Mouse (Mus musculus): Measurements from ENCODE around the gene Car15. TPM values are rescaled to one million over a fixed set of nuclear protein-coding genes. Genes with fewer than 3 reads are reported as not detected.

Car15 gene
- polyA plus RNA-seq, 1 experiment: 1.2 TPM

GRCm38 (mm10) chr16:17798321-17799180, 39.6 kb downstream of the Car15 start:
- TF ChIP-seq POLR2A (IDR thresholded peaks at IDR 0.05; ENCODE audit: insufficient read length, low read depth) (peak; percentile 48), MYOD1 (IDR thresholded peaks at IDR 0.05; ENCODE audit: control insufficient read depth in 1 of 3, insufficient read length in 2 of 3, low read depth in 2 of 3) (peak in 1 of 3 experiments; percentile 2), MYOG (IDR thresholded peaks at IDR 0.05; ENCODE audit: control insufficient read depth in 1 of 3, insufficient read depth in 1 of 3, insufficient read length in 2 of 3, low read depth in 2 of 3) (peak in 1 of 3 experiments; percentile 47), REST (IDR thresholded peaks at IDR 0.05; ENCODE audit: insufficient read depth, insufficient read length) (no peak)
- H3K79me2 ChIP-seq (ENCODE audit: control insufficient read depth, insufficient read depth): peaks cover 26% of the 10 kb centered on the region
- H3K27me3 ChIP-seq (ENCODE audit: control insufficient read depth, insufficient read depth, insufficient read length): no peaks in the 10 kb centered on the region

DNA sequence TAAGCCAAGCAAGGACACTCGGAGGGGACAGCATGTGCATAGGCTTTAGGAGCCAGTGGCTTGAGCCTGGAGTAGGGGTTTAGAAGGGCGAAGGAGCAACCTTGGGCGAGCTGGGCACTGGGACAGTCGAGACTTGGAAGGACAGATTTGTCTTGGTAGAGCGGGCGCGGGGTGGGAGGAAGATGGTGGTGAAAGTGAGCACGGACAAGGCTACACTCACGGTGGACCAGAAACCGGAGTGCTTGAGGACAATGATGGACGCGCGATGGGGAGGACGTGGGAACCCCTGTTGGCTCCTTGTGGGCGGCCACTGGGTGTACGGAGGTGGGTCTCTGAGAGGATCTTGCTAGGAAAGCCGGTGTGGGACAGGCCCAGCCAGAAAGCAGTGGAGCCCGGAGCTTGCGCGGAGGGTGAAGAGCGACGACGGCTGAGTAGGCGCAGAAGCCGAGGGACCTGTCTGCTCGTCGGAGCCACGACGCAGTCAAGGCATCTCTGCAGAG, 40.3 kb downstream of the Car15 start:
- H3K4me3 ChIP-seq: peak overlapping the region; percentile 64
- peaks cover 26% of the 10 kb centered on the region for H3K79me2 ChIP-seq (ENCODE audit: control insufficient read depth, insufficient read depth)
- peak overlapping the region; percentile 19 for H3ac ChIP-seq (ENCODE audit: control insufficient read depth, insufficient read length)
- no peaks in the 10 kb centered on the region for H3K36me3 ChIP-seq (ENCODE audit: control insufficient read depth, insufficient read depth)
- TF ChIP-seq TCF3 (IDR thresholded peaks at IDR 0.05; ENCODE audit: insufficient read length, low read depth): no peak
- TF ChIP-seq E2F4 (IDR thresholded peaks at IDR 0.05; ENCODE audit: insufficient read depth): no peak
- TF ChIP-seq TCF12 (IDR thresholded peaks at IDR 0.05; ENCODE audit: insufficient read depth, poor library complexity, severe bottlenecking): no peak
- no peak for TF ChIP-seq MAX (IDR thresholded peaks at IDR 0.05; ENCODE audit: low read depth)
- TF ChIP-seq MYOD1 (IDR thresholded peaks at IDR 0.05; ENCODE audit: control insufficient read depth in 1 of 3, insufficient read length in 2 of 3, low read depth in 2 of 3): no peak
- no peak for TF ChIP-seq CEBPB (IDR thresholded peaks at IDR 0.05; ENCODE audit: insufficient read depth, poor library complexity, severe bottlenecking)
- TF ChIP-seq POLR2AphosphoS2 (IDR thresholded peaks at IDR 0.05; ENCODE audit: insufficient read length, low read depth): no peak
- TF ChIP-seq REST (IDR thresholded peaks at IDR 0.05; ENCODE audit: insufficient read depth, insufficient read length): no peak
- no peaks in the 10 kb centered on the region for H3K27me3 ChIP-seq (ENCODE audit: control insufficient read depth, insufficient read depth, insufficient read length)
- H3K4me2 ChIP-seq (ENCODE audit: low read depth): peak overlapping the region; percentile 62

More at GRCm38 (mm10) chr16:17798321-17799180, 39.6 kb downstream of the Car15 start:
- no peaks in the 10 kb centered on the region for H3K36me3 ChIP-seq (ENCODE audit: control insufficient read depth, insufficient read depth)
- peak overlapping the region; percentile 64 for H3K4me3 ChIP-seq
- peak overlapping the region; percentile 19 for H3ac ChIP-seq (ENCODE audit: control insufficient read depth, insufficient read length)
- peak overlapping the region; percentile 68 for H3K4me2 ChIP-seq (ENCODE audit: low read depth)

GRCm38 (mm10) chr16:17796971-17797811, 41.0 kb downstream of the Car15 start, which contains the start of gene Scarf2:
Gene Scarf2, plus strand, starts transcription at chr16:17797282.
- peak within 1 kb of the TSS; percentile 19 for H3ac ChIP-seq (ENCODE audit: control insufficient read depth, insufficient read length)
- H3K4me3 ChIP-seq: peak within 1 kb of the TSS; percentile 64
- no peaks in the 10 kb centered on the region for H3K27me3 ChIP-seq (ENCODE audit: control insufficient read depth, insufficient read depth, insufficient read length)
- peaks cover 26% of the 10 kb centered on the region for H3K79me2 ChIP-seq (ENCODE audit: control insufficient read depth, insufficient read depth)
- H3K36me3 ChIP-seq (ENCODE audit: control insufficient read depth, insufficient read depth): no peaks in the 10 kb centered on the region
- TF ChIP-seq REST (IDR thresholded peaks at IDR 0.05; ENCODE audit: insufficient read depth, insufficient read length): no peak
- no peak for TF ChIP-seq MAX (IDR thresholded peaks at IDR 0.05; ENCODE audit: low read depth)
- TF ChIP-seq POLR2A (IDR thresholded peaks at IDR 0.05; ENCODE audit: insufficient read length, low read depth): peak; percentile 39
- peak within 1 kb of the TSS; percentile 62 for H3K4me2 ChIP-seq (ENCODE audit: low read depth)

DNA sequence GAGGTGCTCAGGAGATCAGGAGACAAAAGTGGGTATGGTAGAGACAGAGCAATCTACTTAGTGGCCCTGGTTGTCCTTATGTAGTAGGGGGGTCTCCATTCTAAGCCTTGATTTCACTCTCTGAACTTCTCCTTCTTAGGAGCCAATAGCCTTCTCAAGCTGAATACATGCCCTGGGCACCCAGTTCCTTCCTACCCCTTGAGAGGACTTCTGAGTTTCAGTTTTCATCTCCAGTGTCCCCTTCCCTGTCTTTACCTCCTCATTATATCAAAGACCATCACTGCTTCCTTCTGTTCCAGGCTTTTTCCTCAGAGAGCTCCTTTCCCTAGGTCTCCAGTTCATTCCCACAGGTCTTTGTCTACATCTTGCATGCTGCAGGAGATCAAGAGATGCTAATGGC, 41.6 kb downstream of the Car15 start:
- no peaks in the 10 kb centered on the region for H3K36me3 ChIP-seq (ENCODE audit: control insufficient read depth, insufficient read depth)
- TF ChIP-seq MYOG (IDR thresholded peaks at IDR 0.05; ENCODE audit: control insufficient read depth in 1 of 3, insufficient read depth in 1 of 3, insufficient read length in 2 of 3, low read depth in 2 of 3): no peak
- TF ChIP-seq USF1 (IDR thresholded peaks at IDR 0.05; ENCODE audit: low read depth): no peak
- TF ChIP-seq TCF3 (IDR thresholded peaks at IDR 0.05; ENCODE audit: insufficient read length, low read depth): no peak
- TF ChIP-seq POLR2AphosphoS2 (IDR thresholded peaks at IDR 0.05; ENCODE audit: insufficient read length, low read depth): no peak
- no peak for TF ChIP-seq MAX (IDR thresholded peaks at IDR 0.05; ENCODE audit: low read depth)
- no peak for TF ChIP-seq CEBPB (IDR thresholded peaks at IDR 0.05; ENCODE audit: insufficient read depth, poor library complexity, severe bottlenecking)
- TF ChIP-seq REST (IDR thresholded peaks at IDR 0.05; ENCODE audit: insufficient read depth, insufficient read length): no peak
- TF ChIP-seq E2F4 (IDR thresholded peaks at IDR 0.05; ENCODE audit: insufficient read depth): no peak
- TF ChIP-seq POLR2A (IDR thresholded peaks at IDR 0.05; ENCODE audit: insufficient read length, low read depth): no peak
- no peak for TF ChIP-seq TCF12 (IDR thresholded peaks at IDR 0.05; ENCODE audit: insufficient read depth, poor library complexity, severe bottlenecking)
- TF ChIP-seq MYOD1 (IDR thresholded peaks at IDR 0.05; ENCODE audit: control insufficient read depth in 1 of 3, insufficient read length in 2 of 3, low read depth in 2 of 3): no peak
- peaks cover 25% of the 10 kb centered on the region for H3K79me2 ChIP-seq (ENCODE audit: control insufficient read depth, insufficient read depth)
- no peaks in the 10 kb centered on the region for H3K27me3 ChIP-seq (ENCODE audit: control insufficient read depth, insufficient read depth, insufficient read length)
- H3K4me2 ChIP-seq (ENCODE audit: low read depth): peak overlapping the region; percentile 46
- no peak overlapping the region for H3ac ChIP-seq (ENCODE audit: control insufficient read depth, insufficient read length)
- H3K4me3 ChIP-seq: peak overlapping the region; percentile 64

DNA sequence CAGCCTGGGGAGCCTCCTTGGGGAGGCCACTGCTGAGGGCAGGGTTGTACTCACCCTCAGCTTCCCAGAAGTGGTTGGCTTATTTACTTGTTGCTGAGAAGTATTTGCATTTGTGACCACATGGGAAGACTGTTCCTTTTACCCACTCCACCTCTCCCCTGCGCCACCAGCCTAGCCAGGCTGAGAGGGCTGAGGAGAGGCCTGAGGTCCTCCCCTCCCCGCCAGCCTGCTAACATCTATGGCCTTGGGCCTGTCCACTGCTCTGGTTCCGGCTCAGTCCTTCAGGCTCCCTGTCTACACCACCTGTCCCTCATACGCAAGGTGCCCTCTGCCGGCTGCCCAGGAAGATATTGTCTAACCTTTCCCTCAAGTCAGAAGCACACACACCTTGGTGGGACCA, 42.5 kb downstream of the Car15 start:
- no peaks in the 10 kb centered on the region for H3K27me3 ChIP-seq (ENCODE audit: control insufficient read depth, insufficient read depth, insufficient read length)
- no peak overlapping the region for H3K4me2 ChIP-seq (ENCODE audit: low read depth)
- TF ChIP-seq MYOG (IDR thresholded peaks at IDR 0.05; ENCODE audit: control insufficient read depth in 1 of 3, insufficient read depth in 1 of 3, insufficient read length in 2 of 3, low read depth in 2 of 3) (no peak), TCF12 (IDR thresholded peaks at IDR 0.05; ENCODE audit: insufficient read depth, poor library complexity, severe bottlenecking) (no peak), POLR2A (IDR thresholded peaks at IDR 0.05; ENCODE audit: insufficient read length, low read depth) (no peak), SRF (IDR thresholded peaks at IDR 0.05; ENCODE audit: control insufficient read depth, insufficient read length, low read depth) (no peak), CEBPB (IDR thresholded peaks at IDR 0.05; ENCODE audit: insufficient read depth, poor library complexity, severe bottlenecking) (no peak), REST (IDR thresholded peaks at IDR 0.05; ENCODE audit: insufficient read depth, insufficient read length) (no peak), USF1 (IDR thresholded peaks at IDR 0.05; ENCODE audit: low read depth) (no peak), MAX (IDR thresholded peaks at IDR 0.05; ENCODE audit: low read depth) (no peak), E2F4 (IDR thresholded peaks at IDR 0.05; ENCODE audit: insufficient read depth) (no peak)
- no peak overlapping the region for H3ac ChIP-seq (ENCODE audit: control insufficient read depth, insufficient read length)
- H3K4me3 ChIP-seq: no peak overlapping the region
- H3K36me3 ChIP-seq (ENCODE audit: control insufficient read depth, insufficient read depth): peaks cover 7% of the 10 kb centered on the region
- peaks cover 18% of the 10 kb centered on the region for H3K79me2 ChIP-seq (ENCODE audit: control insufficient read depth, insufficient read depth)

Measured in myocyte (in vitro differentiated cells).